ENCODE assay signal across 14 mouse cellular contexts in genomic region chr17:83052613-83053140, GRCm38 (mm10).
"Had no signal": no experiment of that assay in that cellular context is flagged by ENCODE, and none has a peak within 500 bp of the region (broad histone marks: within the 10 kb centered on the region; RNA-seq: fewer than 3 reads in every experiment).

No protein-coding gene starts in this region.

- H3K27ac ChIP-seq: left cerebral cortex, adult 2 months; limb, embryonic 15.5 days; liver, embryonic 12.5 days; midbrain, embryonic 10.5 days; midbrain, embryonic 15.5 days; neural tube, embryonic 12.5 days; stomach, embryonic 15.5 days had no signal

- DNase-seq: kidney, postnatal 10 days; lung, embryonic 14.5 days; lung, postnatal 10 days; lung, postnatal 4 days; right cerebral cortex, postnatal 14 days; thymus, adult 2 months; thymus, postnatal 4 days had no signal

- H3K4me3 ChIP-seq: left cerebral cortex, adult 2 months; limb, embryonic 15.5 days; liver, embryonic 12.5 days; midbrain, embryonic 10.5 days; midbrain, embryonic 15.5 days; neural tube, embryonic 12.5 days; stomach, embryonic 15.5 days had no signal

- H3K4me2 ChIP-seq: limb, embryonic 15.5 days; liver, embryonic 12.5 days; lung, embryonic 14.5 days; midbrain, embryonic 15.5 days; neural tube, embryonic 12.5 days; stomach, embryonic 15.5 days had no signal

- H3K36me3 ChIP-seq: limb, embryonic 15.5 days; liver, embryonic 12.5 days; midbrain, embryonic 10.5 days; midbrain, embryonic 15.5 days; neural tube, embryonic 12.5 days; stomach, embryonic 15.5 days had no signal

- ATAC-seq: liver, embryonic 12.5 days; midbrain, embryonic 15.5 days had no signal

- H3K9me3 ChIP-seq: limb, embryonic 15.5 days; liver, embryonic 12.5 days; midbrain, embryonic 10.5 days; midbrain, embryonic 15.5 days; neural tube, embryonic 12.5 days; stomach, embryonic 15.5 days had no signal

- H3K4me1 ChIP-seq: limb, embryonic 15.5 days; liver, embryonic 12.5 days; midbrain, embryonic 15.5 days; neural tube, embryonic 12.5 days; stomach, embryonic 15.5 days had no signal

- H3K27me3 ChIP-seq: liver, embryonic 12.5 days; midbrain, embryonic 15.5 days; neural tube, embryonic 12.5 days; stomach, embryonic 15.5 days had no signal

- H3K9ac ChIP-seq: limb, embryonic 15.5 days; liver, embryonic 12.5 days; lung, embryonic 14.5 days; midbrain, embryonic 15.5 days; neural tube, embryonic 12.5 days; stomach, embryonic 15.5 days had no signal
